Mouse (Mus musculus) thymus, postnatal 14 days (tissue): ENCODE measurements around the gene Rpl3.

ENCODE experiments used
- DNase-seq: peaks from one replicate; pipeline ENCODE4 v3.0.0; 2021

Gene Rpl3

DNA sequence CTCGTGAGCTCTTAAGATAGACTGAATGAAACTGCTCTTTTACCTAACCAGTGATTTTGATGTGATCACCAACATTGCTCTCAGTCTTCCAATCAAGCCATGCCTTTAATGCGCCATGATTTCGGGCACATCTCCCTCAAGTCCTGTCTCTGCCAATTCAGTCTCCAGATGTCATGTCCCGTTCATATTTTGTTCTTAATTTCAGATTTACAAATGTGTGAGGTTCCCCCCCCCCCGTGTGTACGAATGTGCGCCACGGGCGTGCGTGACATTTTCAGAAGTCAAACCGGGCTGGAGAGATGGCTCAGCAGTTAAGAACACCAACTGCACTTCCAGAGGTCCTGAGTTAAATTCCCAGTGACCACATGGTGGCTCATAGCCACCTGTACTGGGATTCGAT is 7.9 kb downstream of the Rpl3 start:
- DNase-seq = no peak

DNA sequence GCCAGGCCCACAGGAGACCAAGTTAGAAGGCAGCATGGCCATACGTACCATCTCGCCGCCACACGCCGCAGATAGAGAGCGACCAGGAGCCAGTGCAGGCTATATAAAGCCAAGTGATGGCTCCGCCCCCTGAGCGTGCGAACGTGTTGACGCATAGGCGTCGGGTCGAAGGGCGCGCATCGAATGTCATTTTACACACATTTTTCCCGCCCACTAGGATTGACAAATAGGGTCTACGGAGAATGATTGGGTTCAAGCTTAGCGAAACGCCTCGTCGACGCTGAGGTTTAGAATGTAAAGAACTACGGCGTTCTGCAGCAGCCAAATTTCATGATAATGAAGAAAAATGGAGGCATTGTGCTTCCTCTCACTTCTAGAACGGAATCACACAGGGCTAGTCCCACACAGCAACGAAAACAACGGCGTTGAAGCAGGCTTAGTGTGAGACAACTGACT is 8.4 kb downstream of the Rpl3 start:
- peak; percentile 99 for DNase-seq

DNA sequence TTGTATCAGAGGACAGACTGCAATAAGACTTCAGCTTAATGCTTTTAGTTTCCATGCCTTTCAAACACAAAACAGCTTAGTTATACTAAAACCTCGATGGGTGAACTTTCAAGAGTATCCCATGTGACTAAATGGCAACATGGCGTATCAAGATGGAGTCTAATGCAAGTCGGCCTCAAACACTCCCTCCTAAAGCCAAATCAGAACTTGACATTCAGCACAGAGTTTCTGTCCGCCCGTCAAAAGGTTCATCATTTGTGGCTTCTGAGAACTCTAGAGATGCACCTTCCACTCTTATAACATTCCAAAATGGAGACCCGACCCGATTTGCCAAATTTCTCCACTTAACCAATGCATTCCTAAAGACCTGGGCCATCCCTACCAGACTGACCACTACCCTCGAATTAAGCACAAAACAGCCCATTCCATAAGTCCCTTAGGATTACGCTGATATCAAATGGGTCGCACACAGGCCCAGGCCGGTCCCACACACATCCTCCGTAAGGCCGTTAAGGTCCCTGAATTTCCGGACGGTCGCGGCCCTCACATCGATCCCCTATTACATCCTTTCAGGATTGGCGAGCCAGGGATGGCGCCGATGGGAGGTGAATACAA is 8.9 kb downstream of the Rpl3 start:
- no peak for DNase-seq

DNA sequence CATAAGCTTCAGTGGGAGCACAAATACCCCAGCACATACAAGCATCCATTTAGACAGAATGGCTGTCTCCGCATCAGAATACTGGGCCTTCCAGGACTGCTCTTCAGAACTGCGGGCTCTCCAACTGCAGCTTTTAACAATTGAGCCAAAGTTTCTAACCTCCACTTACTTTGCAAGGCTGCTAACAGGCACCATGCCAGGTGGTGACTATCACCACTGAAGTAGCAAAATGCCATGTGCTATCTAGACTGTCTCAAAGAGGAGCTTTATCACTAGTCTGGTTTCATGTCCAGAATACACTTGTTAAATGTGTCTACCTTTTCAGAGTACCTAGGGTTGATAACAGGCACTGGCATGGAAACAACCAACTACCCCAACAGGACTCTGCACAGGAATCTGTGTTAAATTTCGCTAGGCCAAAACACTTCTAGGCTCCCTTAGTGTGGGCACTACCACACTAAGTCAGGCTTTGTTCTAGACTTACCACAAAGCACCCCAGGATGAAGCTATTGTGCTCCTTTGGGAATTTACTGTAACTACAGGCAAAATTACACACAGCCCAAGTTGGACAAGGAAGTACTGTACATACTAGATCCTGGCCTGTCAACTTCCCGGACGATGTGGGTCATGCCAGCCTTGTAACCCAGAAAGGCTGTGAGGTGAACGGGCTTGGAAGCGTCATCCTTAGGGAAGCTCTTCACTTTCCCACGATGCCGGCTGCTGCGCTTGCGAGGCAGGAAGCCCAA is 9.7 kb downstream of the Rpl3 start:
- no peak for DNase-seq

DNA sequence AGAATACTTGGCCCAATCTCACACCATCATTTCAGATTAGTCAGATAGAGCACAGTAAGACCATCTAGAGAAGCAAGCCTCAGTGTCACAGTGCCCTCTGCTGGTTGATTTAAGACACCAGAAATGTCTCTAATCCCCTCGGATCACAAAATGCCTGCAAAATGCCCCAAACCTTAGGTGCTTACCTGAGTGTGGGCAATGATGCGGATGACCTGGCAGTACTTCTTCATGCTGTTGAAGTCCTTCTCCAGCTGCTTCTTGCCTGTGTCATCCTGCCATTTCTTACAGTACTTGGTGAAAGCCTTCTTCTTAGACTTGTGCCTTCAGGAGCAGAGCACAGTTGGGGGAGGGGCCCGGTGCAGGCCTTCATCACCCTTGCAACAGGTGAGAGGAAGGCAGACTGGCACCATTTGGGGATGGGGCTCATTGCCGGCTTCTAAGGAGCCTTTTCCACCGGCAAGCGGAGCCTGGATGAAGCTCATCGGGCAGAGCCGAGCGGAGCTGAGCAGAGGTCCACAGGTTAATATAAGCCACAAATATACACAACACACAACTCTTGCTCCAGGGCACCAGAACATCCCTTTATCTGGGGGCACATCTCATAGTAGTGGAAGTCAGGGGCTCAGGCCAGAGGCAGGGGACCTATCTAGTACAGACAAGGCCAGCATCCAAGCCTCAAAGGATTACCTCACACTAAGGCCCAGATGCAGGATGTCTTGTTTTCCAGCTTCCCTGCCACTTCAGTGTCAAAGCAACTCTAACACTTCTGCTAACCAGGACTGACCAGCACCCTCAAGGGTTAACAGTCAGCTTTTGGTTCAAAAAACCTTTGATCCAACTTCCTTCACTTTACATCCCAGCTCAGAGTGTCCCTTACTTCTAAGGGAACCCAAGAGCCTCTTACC is 10.7 kb downstream of the Rpl3 start:
- peak; percentile 56 for DNase-seq

DNA sequence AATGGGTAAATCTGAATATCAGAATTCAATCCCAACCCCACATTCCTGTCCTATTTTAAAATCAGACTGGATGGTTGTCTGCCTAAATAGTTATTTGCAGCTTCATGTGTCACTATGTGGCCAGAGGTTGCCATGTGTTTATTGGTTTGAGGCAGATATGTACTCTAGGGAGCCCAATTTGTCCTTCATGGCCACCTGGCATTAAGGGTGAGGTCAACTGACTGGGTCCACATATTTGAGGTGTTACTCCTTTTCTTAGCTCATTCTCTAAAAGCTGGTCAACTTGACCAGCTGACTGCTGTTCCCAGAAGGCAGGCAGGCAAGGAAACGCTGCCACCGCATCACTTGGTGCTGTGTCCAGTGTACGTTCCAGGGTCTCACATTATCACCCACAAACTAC is 11.7 kb downstream of the Rpl3 start:
- no peak for DNase-seq

DNA sequence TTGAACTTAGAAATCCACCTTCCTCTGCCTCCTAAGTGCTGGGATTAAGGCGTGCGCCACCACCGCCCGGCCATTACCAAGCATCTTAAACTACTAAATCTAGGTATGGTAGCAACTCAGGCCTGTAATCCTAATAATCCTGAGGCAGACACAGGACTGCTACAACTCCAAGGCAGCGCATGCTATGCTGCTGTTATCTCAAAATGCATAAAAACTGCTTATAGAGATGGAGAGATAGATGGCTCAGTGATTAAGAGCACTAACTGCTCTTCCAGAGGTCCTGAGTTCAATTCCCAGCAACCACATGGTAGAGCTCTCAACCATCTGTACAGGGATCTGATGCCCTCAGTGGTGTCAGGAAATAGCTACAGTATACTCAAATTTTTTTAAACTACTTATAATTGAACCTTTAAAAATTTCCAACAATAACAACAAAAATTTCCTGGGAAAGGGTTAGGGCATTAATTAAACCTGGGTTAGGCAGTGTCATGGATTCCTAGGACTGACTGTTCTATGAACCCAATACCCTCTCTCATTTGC is 12.5 kb downstream of the Rpl3 start:
- no peak for DNase-seq

DNA sequence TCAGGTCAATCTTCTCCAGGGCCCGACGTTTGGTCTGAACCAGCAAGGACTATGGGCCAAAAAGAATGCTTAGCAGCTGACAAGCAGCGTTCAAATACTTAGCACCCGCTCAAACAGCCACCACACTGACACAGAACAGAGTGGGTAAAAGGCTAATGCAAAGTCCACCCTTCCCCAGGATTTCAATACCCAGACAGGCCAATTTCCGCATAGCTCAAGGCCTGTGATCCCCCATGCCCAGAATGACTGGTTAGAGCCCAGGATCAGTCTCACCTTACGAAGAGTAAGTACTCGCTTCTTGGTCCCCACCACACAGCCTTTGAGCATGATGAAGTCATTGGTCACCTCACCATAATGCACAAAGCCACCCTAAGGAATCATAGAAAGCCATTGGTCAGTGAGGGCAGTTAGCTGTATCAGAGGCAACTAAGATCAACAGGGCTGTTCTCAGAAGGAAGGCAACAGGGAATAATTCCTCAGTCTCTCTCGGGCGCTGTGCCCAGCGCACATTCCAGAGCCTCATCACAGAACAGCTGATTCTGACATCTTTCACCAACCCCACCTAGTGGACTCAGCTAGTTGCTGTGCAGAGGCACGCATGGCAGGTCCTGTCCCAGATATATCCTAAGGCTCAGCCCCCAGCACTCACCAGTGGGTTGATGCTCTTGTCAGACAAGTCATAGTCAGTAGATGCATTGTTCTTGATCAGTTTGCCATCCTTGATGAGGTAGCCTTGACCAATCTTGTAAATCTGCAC is 13.4 kb downstream of the Rpl3 start:
- DNase-seq = no peak

DNA sequence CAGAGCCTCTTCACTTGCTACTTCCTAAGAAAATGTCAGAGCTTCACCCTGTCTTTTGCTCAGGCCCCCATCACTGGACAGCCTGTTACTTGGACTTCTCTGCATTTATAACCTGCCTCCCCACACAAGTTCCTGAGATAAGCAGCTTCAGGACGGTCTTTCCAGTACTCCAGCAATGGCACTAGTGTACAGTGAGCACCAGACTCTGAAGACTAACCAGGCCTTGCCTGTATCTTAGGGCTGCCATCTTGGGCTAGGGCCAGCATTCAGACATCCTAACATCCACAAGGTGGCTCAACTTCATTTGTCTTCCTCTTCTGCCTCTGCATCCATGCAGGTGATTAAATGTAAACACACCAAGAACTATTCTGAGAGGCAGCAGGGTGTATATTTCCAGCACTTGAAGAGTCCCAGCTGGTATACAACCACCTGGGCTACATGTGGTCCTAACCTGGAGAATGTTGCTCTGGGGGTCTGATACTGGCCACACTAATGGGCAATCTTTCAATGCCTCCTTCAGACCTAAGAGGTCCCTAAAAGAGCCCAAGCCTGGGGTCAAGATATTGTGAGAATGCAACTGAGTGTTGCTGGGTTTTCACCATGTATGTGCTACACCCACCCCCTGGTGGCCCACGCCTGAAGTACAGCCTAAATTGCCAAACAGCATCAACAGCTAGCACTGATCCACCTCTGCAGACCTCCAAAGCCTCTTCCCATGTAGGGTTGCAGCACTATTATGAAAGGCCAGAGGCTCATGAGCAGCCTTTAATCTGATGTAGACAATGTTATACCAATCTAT is 15.1 kb downstream of the Rpl3 start:
- DNase-seq = peak; percentile 83

DNA sequence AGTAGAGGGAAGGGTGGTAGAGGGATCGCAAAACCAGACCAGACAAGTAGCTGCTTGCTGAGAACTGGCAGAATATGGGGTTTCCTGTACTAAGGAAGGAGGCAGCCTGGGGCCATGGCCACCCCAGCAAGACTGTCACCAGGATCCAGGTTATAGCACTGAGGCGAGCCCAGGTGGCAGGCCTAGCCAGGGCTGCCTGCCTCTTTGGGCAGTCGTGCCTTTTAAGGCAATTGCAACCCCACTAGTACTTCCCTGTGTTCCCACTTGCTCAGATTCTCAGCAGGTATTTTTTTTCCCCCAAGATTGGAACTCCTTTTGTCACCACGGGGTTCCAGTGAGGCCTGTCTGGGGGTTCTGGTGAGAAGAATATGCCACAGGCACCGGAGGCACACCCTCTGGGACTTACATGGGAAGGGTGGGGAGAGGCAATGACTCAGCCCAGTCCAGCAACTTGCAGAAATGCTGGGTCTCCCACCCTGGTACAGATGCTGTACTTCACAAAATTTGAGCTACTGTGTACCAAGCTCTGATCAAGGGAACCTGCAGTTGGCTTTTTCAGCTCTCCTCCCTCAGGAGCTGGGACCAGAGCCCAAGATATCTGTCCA is 15.8 kb downstream of the Rpl3 start:
- DNase-seq = no peak

DNA sequence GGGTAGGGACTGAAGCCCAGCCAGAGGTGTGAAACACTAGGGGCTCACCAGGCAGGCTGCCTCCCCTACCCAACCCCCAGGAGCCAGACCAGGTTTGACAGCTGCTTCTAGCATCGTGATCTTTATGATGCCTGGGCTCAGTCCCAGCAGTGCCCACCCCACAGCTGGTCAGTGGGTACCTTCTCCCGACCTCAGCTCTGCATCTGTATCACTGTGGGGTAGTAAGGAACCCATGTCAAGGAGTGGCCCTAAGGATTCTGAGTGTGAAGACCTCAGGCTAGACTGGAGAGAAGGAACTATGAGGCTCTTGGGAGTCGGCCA is 16.3 kb downstream of the Rpl3 start:
- no peak for DNase-seq

DNA sequence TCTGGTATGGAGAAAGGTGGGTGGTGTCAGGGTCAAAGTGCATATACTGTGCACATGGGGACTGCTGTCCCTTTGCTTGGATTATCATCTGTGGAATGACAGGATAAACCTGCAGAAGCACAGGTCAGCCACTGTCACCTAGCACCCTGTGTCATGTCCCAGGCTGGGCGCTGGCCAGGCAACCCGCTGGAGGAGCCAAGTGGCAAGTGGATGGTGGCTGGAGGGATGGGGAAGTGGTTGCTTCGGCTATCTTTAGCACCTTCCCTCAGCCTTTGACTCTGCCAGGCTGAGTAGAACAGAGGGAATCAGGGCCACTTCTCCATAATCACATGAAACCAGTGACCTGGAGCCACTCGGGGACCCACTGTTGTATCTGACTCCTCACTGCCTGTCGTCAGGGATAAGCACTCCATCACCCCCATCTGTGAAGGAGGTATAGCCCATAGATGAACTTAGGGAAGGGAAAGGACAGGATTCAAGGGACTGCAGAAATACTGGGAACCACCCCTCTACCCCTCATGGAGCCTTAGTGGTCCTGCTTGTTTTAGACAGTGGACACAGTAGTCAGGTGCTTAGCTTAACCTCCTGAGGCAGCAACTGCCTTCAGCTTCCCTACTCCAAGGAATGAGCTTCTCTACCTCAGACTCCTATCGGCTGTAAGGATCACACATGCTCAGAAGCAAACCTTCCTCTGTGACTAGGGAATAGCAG is 16.9 kb downstream of the Rpl3 start:
- DNase-seq = no peak

DNA sequence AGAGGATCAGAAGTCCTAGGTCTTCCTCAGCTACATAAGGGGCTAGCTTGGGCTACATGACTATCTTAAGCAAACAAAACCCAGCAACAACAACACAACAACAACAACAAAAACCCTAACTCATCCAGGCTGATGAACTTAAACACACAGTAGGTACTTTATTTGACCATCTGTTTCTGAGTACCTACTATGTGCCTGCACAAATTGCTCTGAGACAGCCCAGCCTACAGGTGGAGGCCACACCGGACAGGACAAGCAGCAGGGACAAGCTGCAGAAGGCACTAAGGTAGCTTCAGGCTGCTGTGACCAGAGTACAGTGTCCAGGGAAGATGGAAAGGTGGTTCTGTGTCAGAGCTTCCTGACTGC is 18.4 kb downstream of the Rpl3 start:
- no peak for DNase-seq

DNA sequence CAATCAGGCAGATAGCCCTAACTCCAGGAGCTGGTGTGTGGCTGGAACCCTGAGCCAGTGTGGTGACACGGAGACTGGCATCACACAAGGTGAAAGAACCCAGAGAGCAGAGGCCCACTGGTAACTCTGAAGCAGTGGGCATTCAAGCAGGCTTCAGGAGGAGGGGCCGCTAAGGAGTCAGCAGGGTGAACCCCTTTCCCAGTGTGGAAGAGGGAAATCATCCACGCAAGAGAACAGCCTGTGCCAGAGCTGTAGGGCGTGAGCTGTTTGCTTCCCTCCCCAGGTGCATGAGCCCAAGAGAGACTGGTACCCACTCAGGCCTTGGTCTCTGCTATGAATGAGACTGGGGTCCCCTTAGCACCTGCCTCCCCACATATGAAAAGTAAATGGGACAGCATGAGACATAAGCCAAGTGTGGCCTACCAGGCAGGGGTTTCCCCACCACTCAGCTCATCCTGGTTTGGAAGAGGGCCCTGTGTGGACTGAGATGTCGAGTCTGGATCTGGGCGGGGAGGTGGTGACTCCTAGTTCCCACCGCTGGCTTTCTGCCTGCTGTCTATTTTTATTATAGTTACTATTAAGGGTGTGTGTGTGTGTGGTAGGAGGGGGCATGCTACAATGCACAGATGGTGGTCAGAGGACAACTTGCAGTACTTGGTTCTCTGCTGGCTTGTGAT is 19.0 kb downstream of the Rpl3 start:
- DNase-seq = no peak

DNA sequence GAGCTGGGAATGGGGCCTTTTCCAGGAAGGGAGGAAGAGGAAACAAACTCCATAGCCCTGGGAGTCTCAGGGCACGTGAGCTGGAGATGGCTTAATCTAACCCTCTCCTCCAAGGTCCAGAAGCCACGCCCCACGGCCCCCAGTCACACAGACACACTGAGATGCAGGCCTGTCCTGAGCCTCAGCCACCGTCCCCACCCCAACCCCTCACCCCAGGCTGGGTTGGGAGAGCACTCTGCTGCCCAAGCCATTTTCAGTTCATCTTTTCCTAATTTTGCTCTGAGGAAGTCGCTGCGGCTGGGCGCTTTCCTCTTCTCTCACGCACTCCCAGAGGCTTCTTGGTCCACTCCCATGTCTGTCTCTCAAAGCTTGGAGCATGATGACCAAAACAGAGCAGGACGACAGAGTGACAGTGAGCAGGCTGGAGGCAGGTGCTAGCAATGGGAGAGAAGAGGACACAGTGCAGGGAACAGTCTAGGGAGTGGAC is 19.7 kb downstream of the Rpl3 start:
- DNase-seq = no peak

DNA sequence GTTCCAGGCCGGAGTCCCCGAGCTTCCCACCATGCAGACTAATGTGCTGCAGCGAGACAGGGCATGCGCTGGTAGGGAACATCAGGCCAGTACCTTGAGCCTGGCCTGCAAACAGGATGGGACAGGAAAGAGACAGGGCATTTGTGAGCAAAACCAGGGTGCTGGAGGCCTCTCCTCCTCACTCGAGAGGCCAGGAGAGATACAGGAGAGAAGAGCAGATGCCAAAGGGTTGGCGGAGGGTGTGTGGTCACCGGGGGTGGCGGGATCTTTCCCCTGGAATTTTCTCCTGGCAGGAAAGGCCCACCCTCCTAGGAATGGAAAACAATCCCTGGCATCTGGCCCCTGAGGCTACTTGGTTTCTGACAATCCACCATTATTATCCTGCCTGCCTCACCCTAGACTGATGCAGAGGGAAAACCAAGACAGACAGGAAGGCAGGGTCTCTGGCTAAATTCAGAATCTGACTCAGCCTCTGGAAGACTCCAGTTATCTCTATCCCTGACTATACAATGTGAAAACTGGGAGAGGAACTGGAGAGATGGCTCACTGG is 21.5 kb downstream of the Rpl3 start:
- no peak for DNase-seq

DNA sequence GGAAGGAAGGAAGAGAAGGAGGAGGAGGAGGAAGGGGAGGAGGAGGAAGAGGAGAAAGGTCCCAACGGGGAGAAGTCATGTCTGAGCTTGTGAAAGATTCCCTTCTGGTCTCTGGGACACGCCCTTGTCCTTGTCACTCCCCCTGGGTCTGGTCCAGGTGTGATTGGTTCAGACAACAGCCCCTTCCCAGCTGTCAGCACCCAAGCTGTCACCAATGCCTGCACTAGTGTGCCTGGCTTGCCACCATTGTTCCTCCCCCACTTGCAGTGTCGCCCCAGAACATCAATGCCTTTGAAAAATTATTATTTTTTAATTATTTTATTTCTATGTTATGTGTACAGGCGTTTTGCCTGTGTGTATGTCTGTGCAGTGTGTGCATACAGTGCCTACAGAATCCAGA is 22.5 kb downstream of the Rpl3 start:
- no peak for DNase-seq

DNA sequence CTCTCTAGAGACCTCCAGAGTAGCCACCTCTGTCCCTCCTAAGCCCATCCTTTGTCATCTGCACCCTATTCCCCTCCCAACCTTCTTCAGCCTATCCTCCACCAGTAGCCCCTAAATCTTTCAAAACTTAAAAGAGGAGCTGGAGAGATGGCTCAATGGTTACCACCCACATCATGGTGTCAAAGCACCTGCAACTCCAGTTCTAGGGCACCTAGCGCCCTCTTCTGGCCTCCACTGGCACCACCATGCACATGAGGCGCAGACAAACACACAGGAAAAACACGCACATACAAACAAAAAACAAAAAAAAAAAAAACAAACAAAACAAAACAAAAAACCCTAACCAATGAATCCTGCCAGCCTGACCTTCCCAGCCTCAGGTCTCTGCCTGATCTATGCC is 25.1 kb downstream of the Rpl3 start:
- DNase-seq = peak; percentile 63

DNA sequence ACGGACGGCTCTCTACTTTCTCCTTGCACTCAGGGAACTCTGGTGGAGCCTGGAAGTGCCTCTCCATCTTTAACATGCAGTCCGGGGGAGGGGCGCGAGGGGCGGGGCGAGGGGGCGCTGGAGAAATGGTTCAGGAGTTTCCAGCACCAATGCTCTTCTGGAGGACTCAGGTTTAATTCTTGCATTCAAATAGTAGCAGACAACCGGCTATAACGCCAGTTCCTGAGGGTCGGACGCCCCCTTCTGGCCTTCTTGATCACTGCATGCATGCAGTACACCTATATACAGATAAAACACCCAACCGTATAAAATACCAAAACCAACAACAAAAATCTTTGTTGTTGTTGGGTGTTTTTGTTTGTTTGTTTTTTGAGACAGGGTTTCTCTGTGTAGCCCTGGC is 26.3 kb downstream of the Rpl3 start:
- DNase-seq = peak; percentile 71

DNA sequence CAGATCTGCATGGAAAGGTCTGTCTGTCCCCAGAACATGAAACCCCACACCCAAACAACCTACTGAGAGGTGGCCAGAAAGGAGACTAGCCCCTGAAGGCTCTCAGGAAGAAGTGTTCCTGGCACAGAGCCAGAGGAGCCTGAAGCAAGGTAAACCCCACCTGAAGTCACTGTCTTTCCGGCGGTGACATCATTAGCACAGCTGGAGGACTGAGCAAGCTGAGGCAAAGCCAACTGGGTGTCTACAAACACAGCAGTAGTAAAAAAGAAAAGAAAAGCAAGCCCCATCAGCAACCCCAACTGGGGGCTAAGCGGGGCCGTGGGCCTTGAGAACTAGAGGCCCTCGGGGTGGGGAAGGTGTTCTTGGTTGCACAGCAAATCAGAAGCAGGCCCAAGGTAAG is 26.7 kb downstream of the Rpl3 start:
- DNase-seq = no peak
